ENCODE assay signal across 16 mouse cellular contexts in genomic region chr8:124557476-124557875, GRCm38 (mm10). TPM values are rescaled to one million over a fixed set of nuclear protein-coding genes. Genes with fewer than 3 reads are reported as not detected.
DNase-seq lines count a peak whose midpoint lies in the region; ATAC-seq lines count a peak whose summit lies in the region.
"Had no signal": no experiment of that assay in that cellular context is flagged by ENCODE, and none has a peak within 500 bp of the region (broad histone marks: within the 10 kb centered on the region; RNA-seq: fewer than 3 reads in every experiment).

No protein-coding gene starts in this region.

- no peak for DNase-seq in hindbrain, embryonic 14.5 days (ENCODE audit: low spot score)
- DNase-seq in brain, adult 2 months (ENCODE audit: low read depth, low spot score), result peak; percentile 76
- DNase-seq in cerebellum, adult 9-10 months, result peak; percentile 77
- no peak for DNase-seq in kidney, postnatal 36 days
- DNase-seq in right cerebral cortex, postnatal 36 days (ENCODE audit: low spot score in 2 of 2), result no peak
- no peak for DNase-seq in left cerebral cortex, adult 18-20 months (ENCODE audit: low spot score in 2 of 2)
- DNase-seq: heart, postnatal 36 days; liver, postnatal 0 days; thymus, postnatal 14 days had no signal

- H3K27ac ChIP-seq in hindbrain, embryonic 15.5 days (replicated peaks), result peak overlapping the region; percentile 63; the same call in 1 of the 2 replicates
- no peak overlapping the region for H3K27ac ChIP-seq in hindbrain, embryonic 14.5 days
- 0 out of 2 replicates have a peak overlapping the region, but pooled peaks have one; percentile 48 for H3K27ac ChIP-seq in intestine, embryonic 15.5 days
- H3K27ac ChIP-seq: heart, embryonic 10.5 days; limb, embryonic 13.5 days had no signal

- no peak for ATAC-seq in hindbrain, embryonic 15.5 days (ENCODE audit: low FRiP score, low read depth)
- no peak for ATAC-seq in hindbrain, embryonic 14.5 days (ENCODE audit: low FRiP score)
- no peak for ATAC-seq in intestine, embryonic 15.5 days
- ATAC-seq: liver, postnatal 0 days had no signal

- H3K4me1 ChIP-seq in hindbrain, embryonic 15.5 days (replicated peaks), result peaks cover 19% of the 10 kb centered on the region
- no peaks in the 10 kb centered on the region; the same call in 1 of the 2 replicates for H3K4me1 ChIP-seq in hindbrain, embryonic 14.5 days (replicated peaks; ENCODE audit: control insufficient read depth, insufficient read depth, low read length)
- H3K4me1 ChIP-seq in intestine, embryonic 15.5 days (replicated peaks), result no peaks in the 10 kb centered on the region
- H3K4me1 ChIP-seq: limb, embryonic 13.5 days had no signal

- no peak overlapping the region for H3K4me2 ChIP-seq in hindbrain, embryonic 15.5 days
- no peak overlapping the region for H3K4me2 ChIP-seq in hindbrain, embryonic 14.5 days (replicated peaks)
- H3K4me2 ChIP-seq in intestine, embryonic 15.5 days (replicated peaks), result no peak overlapping the region; the same call in 1 of the 2 replicates
- H3K4me2 ChIP-seq: limb, embryonic 13.5 days; neural tube, embryonic 13.5 days had no signal

- WGBS in hindbrain, embryonic 15.5 days, result 63% methylated on average over 5 of the region's 5 CpGs
- WGBS in hindbrain, embryonic 14.5 days, result 63% methylated on average over 5 of the region's 5 CpGs
- 62% methylated on average over 5 of the region's 5 CpGs for WGBS in intestine, embryonic 15.5 days

- no peaks in the 10 kb centered on the region for H3K9me3 ChIP-seq in hindbrain, embryonic 15.5 days
- no peaks in the 10 kb centered on the region for H3K9me3 ChIP-seq in hindbrain, embryonic 14.5 days (ENCODE audit: control insufficient read depth, low read length)
- H3K9me3 ChIP-seq in intestine, embryonic 15.5 days, result no peaks in the 10 kb centered on the region
- H3K9me3 ChIP-seq: heart, embryonic 10.5 days; limb, embryonic 13.5 days; neural tube, embryonic 13.5 days had no signal

- no peak overlapping the region for H3K9ac ChIP-seq in hindbrain, embryonic 15.5 days
- H3K9ac ChIP-seq in hindbrain, embryonic 14.5 days, result no peak overlapping the region
- no peak overlapping the region for H3K9ac ChIP-seq in intestine, embryonic 15.5 days
- H3K9ac ChIP-seq: limb, embryonic 13.5 days; liver, postnatal 0 days; neural tube, embryonic 13.5 days had no signal

- H3K36me3 ChIP-seq in hindbrain, embryonic 15.5 days, result peaks cover 5% of the 10 kb centered on the region
- H3K36me3 ChIP-seq in hindbrain, embryonic 14.5 days (replicated peaks; ENCODE audit: control insufficient read depth, insufficient read depth), result peaks cover 5% of the 10 kb centered on the region; the same call in 1 of the 2 replicates
- peaks cover 2% of the 10 kb centered on the region; the same call in 1 of the 2 replicates for H3K36me3 ChIP-seq in intestine, embryonic 15.5 days

- H3K27me3 ChIP-seq in hindbrain, embryonic 15.5 days, result no peaks in the 10 kb centered on the region
- H3K27me3 ChIP-seq in hindbrain, embryonic 14.5 days (ENCODE audit: control insufficient read depth, insufficient read depth, low read length), result no peaks in the 10 kb centered on the region
- no peaks in the 10 kb centered on the region for H3K27me3 ChIP-seq in intestine, embryonic 15.5 days (replicated peaks)
- H3K27me3 ChIP-seq: limb, embryonic 13.5 days; neural tube, embryonic 13.5 days had no signal

- H3K4me3 ChIP-seq in hindbrain, embryonic 15.5 days, result no peak overlapping the region
- H3K4me3 ChIP-seq in hindbrain, embryonic 14.5 days (replicated peaks; ENCODE audit: low read length), result no peak overlapping the region
- no peak overlapping the region; the same call in 1 of the 2 replicates for H3K4me3 ChIP-seq in intestine, embryonic 15.5 days (replicated peaks)
- H3K4me3 ChIP-seq: erythroblast, embryonic 14.5 days; heart, embryonic 10.5 days; limb, embryonic 13.5 days; neural tube, embryonic 13.5 days had no signal

RNA-seq across cellular contexts. Expression of gene Agt, which starts 12.0 kb away (rescaled TPM):
- 1.0 TPM in 2 replicates for polyA plus RNA-seq in hindbrain, embryonic 15.5 days (2015; fragmentation: Nextera tagmentation; extraction: Ambion mirVana)
- polyA plus RNA-seq in hindbrain, embryonic 14.5 days (2014; fragmentation: Nextera tagmentation; extraction: Ambion mirVana), result 0.76 and 1.1 TPM in 2 replicates
- polyA plus RNA-seq in intestine, embryonic 15.5 days (2015; fragmentation: Nextera tagmentation; extraction: Ambion mirVana), result 4.1 and 5.8 TPM in 2 replicates
- 10 to 100 TPM; 13.2 to 14.8 TPM for total RNA-seq in left cerebral cortex, adult 18-20 months (2021)

RNA-seq across cellular contexts. Expression of gene Capn9, which starts 18.4 kb away (rescaled TPM):
- polyA plus RNA-seq in hindbrain, embryonic 15.5 days (2015; fragmentation: Nextera tagmentation; extraction: Ambion mirVana), result 0.07 and 0.26 TPM in 2 replicates
- 0.11 and 0.53 TPM in 2 replicates for polyA plus RNA-seq in hindbrain, embryonic 14.5 days (2014; fragmentation: Nextera tagmentation; extraction: Ambion mirVana)
- 1.6 and 1.7 TPM in 2 replicates for polyA plus RNA-seq in intestine, embryonic 15.5 days (2015; fragmentation: Nextera tagmentation; extraction: Ambion mirVana)
- not detected for total RNA-seq in left cerebral cortex, adult 18-20 months (2021)
- total RNA-seq: heart, postnatal 36 days had no signal
- polyA plus RNA-seq: erythroblast, embryonic 14.5 days; heart, embryonic 10.5 days; kidney, embryonic 16.5 days; limb, embryonic 13.5 days; liver, postnatal 0 days had no signal

RNA-seq across cellular contexts. Expression of gene Cog2, which starts 36.9 kb away (rescaled TPM):
- 31.5 and 32.4 TPM in 2 replicates for polyA plus RNA-seq in hindbrain, embryonic 15.5 days (2015; fragmentation: Nextera tagmentation; extraction: Ambion mirVana)
- polyA plus RNA-seq in hindbrain, embryonic 14.5 days (2014; fragmentation: Nextera tagmentation; extraction: Ambion mirVana), result 32.5 and 34.7 TPM in 2 replicates
- 31.2 and 34.4 TPM in 2 replicates for polyA plus RNA-seq in intestine, embryonic 15.5 days (2015; fragmentation: Nextera tagmentation; extraction: Ambion mirVana)
- 10 to 100 TPM; 35.4 to 37.7 TPM for total RNA-seq in left cerebral cortex, adult 18-20 months (2021)

Comparison
In these comparisons a context has a peak if more than half of its experiments do, and no peak if none do; other contexts are left out.
1. DNase-seq: peak in brain, adult 2 months (single experiment) and cerebellum, adult 9-10 months (single experiment); none in hindbrain, embryonic 14.5 days (single experiment), kidney, postnatal 36 days (0 of 2), right cerebral cortex, postnatal 36 days (0 of 2) and left cerebral cortex, adult 18-20 months (0 of 2).